Mouse (Mus musculus): ENCODE data around the gene Serpina3c.

DNA sequence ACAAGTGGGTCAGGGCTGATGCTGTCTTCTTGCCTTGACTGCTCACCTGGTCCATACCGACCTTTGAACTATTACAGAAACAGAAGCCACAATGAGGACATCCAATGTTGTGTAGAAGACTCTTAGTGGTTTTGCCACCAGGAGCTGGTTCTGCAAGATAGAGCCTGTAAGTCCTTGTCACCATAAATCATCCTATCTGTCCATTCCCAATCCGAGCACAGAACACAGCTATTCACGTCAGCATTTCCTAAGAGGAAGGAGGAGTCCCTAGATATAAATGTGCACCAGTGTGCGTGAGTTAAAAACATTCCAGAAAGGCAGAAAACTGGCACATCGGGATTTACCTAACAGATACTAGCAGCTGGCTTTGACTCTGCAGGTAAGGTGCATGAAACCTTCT lies 26.0 kb downstream of the Serpina3c start, which contains the start of gene Serpina3b:
- no peak for TF ChIP-seq MAX (IDR thresholded peaks at IDR 0.05; ENCODE audit: low read length)
- no peak for TF ChIP-seq TCF12 (IDR thresholded peaks at IDR 0.05; ENCODE audit: low read depth, low read length)

All from CH12.LX (cell line).